Mouse (Mus musculus) MEL (cell line): ENCODE measurements around the gene Olfr493. TPM values are rescaled to one million over a fixed set of nuclear protein-coding genes. Genes with fewer than 3 reads are reported as not detected.

ENCODE experiments used
- DNase-seq: peaks from one replicate; pipeline ENCODE4 v3.0.0; 2011; ENCODE audit warnings: low read depth, low spot score
- H3K27ac ChIP-seq: 2 replicates; pipeline ENCODE4 v1.5.1; 2012; ENCODE audit warnings: low read depth, mild to moderate bottlenecking, control low read depth, low read length, moderate library complexity; ENCODE audit not compliant: control insufficient read depth
- H3K27me3 ChIP-seq, 2 experiments: fragments of 150-350 bp in 1 of 2; sonication (generic) in 1 of 2; 2 replicates each; pipeline ENCODE4 v1.6.1; 2012; ENCODE audit warnings: low read length in 2 of 2, mild to moderate bottlenecking in 2 of 2, improper control_type of control experiment in 1 of 2, moderate library complexity in 1 of 2; ENCODE audit not compliant: insufficient read depth in 2 of 2, control insufficient read depth in 1 of 2
- H3K36me3 ChIP-seq, 2 experiments: 2 replicates each; pipeline ENCODE4 v1.6.1; 2012 to 2014; ENCODE audit warnings: low read length in 2 of 2, improper control_type of control experiment in 1 of 2, inconsistent platforms in 1 of 2, mild to moderate bottlenecking in 1 of 2; ENCODE audit not compliant: insufficient read depth in 2 of 2, control insufficient read depth in 1 of 2
- H3K4me1 ChIP-seq, 2 experiments: fragments of 150-350 bp in 1 of 2; sonication (generic) in 1 of 2; 2 replicates each; pipeline ENCODE4 v1.6.1; 2012; ENCODE audit warnings: low read length in 2 of 2, improper control_type of control experiment in 1 of 2, mild to moderate bottlenecking in 1 of 2; ENCODE audit not compliant: insufficient read depth in 2 of 2, control insufficient read depth in 1 of 2
- H3K4me3 ChIP-seq, 2 experiments: fragments of 150-350 bp in 1 of 2; sonication (generic) in 1 of 2; 2 replicates each; pipeline ENCODE4 v1.5.1; 2012; ENCODE audit warnings: low read depth in 2 of 2, low read length in 2 of 2, mild to moderate bottlenecking in 2 of 2, moderate library complexity in 2 of 2, control low read depth in 1 of 2, improper control_type of control experiment in 1 of 2; ENCODE audit not compliant: control insufficient read depth in 1 of 2, insufficient read depth in 1 of 2
- H3K79me2 ChIP-seq: 2 replicates; pipeline ENCODE4 v1.6.1; 2012; ENCODE audit warnings: mild to moderate bottlenecking, low read length, moderate library complexity; ENCODE audit not compliant: control insufficient read depth, poor library complexity, insufficient read depth
- H3K9ac ChIP-seq: 2 replicates; pipeline ENCODE4 v1.6.1; 2012; ENCODE audit warnings: low read depth, mild to moderate bottlenecking, control low read depth, low read length, moderate library complexity; ENCODE audit not compliant: control insufficient read depth, poor library complexity, severe bottlenecking
- H3K9me3 ChIP-seq: fragments of 150-350 bp; sonication (generic); replicated peaks from 2 replicates; pipeline ENCODE4 v1.6.1; 2012; ENCODE audit warnings: mild to moderate bottlenecking, low read length, improper control_type of control experiment, moderate library complexity; ENCODE audit not compliant: insufficient read depth
- CHD1 ChIP-seq: IDR thresholded peaks from 2 replicates; pipeline ENCODE4 v1.6.1; 2012; ENCODE audit warnings: low read depth, mild to moderate bottlenecking, inconsistent platforms, low read length, improper control_type of control experiment
- CHD2 ChIP-seq: IDR thresholded peaks from 2 replicates; pipeline ENCODE4 v1.6.1; 2011; ENCODE audit warnings: low read length, improper control_type of control experiment
- CTCF ChIP-seq, 3 experiments: IDR thresholded peaks in 2 of 3; conservative IDR thresholded peaks in 1 of 3; 2 replicates each; pipeline ENCODE4 v1.5.1; 2011 to 2012; ENCODE audit warnings: low read length in 3 of 3, low read depth in 2 of 3, mild to moderate bottlenecking in 2 of 3, improper control_type of control experiment in 1 of 3, inconsistent platforms in 1 of 3, mixed read lengths in 1 of 3, moderate library complexity in 1 of 3; ENCODE audit not compliant: control insufficient read depth in 1 of 3, insufficient read depth in 1 of 3, poor library complexity in 1 of 3, severe bottlenecking in 1 of 3
- E2F4 ChIP-seq: IDR thresholded peaks from 2 replicates; pipeline ENCODE4 v1.6.1; 2011; ENCODE audit warnings: low read depth, low read length, improper control_type of control experiment, borderline replicate concordance
- ELF1 ChIP-seq: IDR thresholded peaks from 2 replicates; pipeline ENCODE4 v1.6.1; 2014; ENCODE audit warnings: low read depth, mild to moderate bottlenecking, inconsistent platforms, low read length, improper control_type of control experiment, moderate library complexity
- ETS1 ChIP-seq: IDR thresholded peaks from 2 replicates; pipeline ENCODE4 v1.6.1; 2012; ENCODE audit warnings: low read depth, mild to moderate bottlenecking, inconsistent platforms, low read length, improper control_type of control experiment, moderate library complexity
- GATA1 ChIP-seq: IDR thresholded peaks from 2 replicates; pipeline ENCODE4 v1.6.1; 2011; ENCODE audit warnings: low read depth, low read length, improper control_type of control experiment
- HCFC1 ChIP-seq: IDR thresholded peaks from 2 replicates; pipeline ENCODE4 v1.6.1; 2012; ENCODE audit warnings: low read depth, mild to moderate bottlenecking, inconsistent platforms, low read length, improper control_type of control experiment, moderate library complexity
- JUND ChIP-seq: IDR thresholded peaks from 2 replicates; pipeline ENCODE4 v1.6.1; 2011; ENCODE audit warnings: low read depth, mild to moderate bottlenecking, improper control_type of control experiment, low read length
- MAFK ChIP-seq: IDR thresholded peaks from 2 replicates; pipeline ENCODE4 v1.6.1; 2011; ENCODE audit warnings: low read depth, mild to moderate bottlenecking, low read length, improper control_type of control experiment, borderline replicate concordance
- MAX ChIP-seq: IDR thresholded peaks from 2 replicates; pipeline ENCODE4 v1.6.1; 2011; ENCODE audit warnings: low read length, improper control_type of control experiment
- MXI1 ChIP-seq: IDR thresholded peaks from 2 replicates; pipeline ENCODE4 v1.6.1; 2011; ENCODE audit warnings: mild to moderate bottlenecking, low read depth, low read length, improper control_type of control experiment
- MYC ChIP-seq: IDR thresholded peaks from 2 replicates; pipeline ENCODE4 v1.6.1; 2011; ENCODE audit warnings: low read depth, mild to moderate bottlenecking, low read length, improper control_type of control experiment, moderate library complexity
- POLR2A ChIP-seq, 2 experiments: IDR thresholded peaks; 2 replicates each; pipeline ENCODE4 v1.6.1; 2011 to 2012; ENCODE audit warnings: low read length in 2 of 2, mild to moderate bottlenecking in 2 of 2, control low read depth in 1 of 2, improper control_type of control experiment in 1 of 2, low read depth in 1 of 2, moderate library complexity in 1 of 2; ENCODE audit not compliant: control insufficient read depth in 1 of 2, insufficient read depth in 1 of 2, poor library complexity in 1 of 2
- POLR2AphosphoS2 ChIP-seq: IDR thresholded peaks from 2 replicates; pipeline ENCODE4 v1.6.1; 2011; ENCODE audit warnings: low read length, improper control_type of control experiment
- POLR2AphosphoS5 ChIP-seq: IDR thresholded peaks from 2 replicates; pipeline ENCODE4 v1.6.1; 2012; ENCODE audit warnings: low read depth, borderline replicate concordance, mild to moderate bottlenecking, inconsistent platforms, low read length, moderate library complexity, mixed read lengths
- RAD21 ChIP-seq: IDR thresholded peaks from 2 replicates; pipeline ENCODE4 v1.6.1; 2011; ENCODE audit warnings: mild to moderate bottlenecking, low read depth, low read length, improper control_type of control experiment
- RCOR1 ChIP-seq: IDR thresholded peaks from 2 replicates; pipeline ENCODE4 v1.6.1; 2012; ENCODE audit warnings: low read depth, mild to moderate bottlenecking, inconsistent platforms, low read length, improper control_type of control experiment
- SIN3A ChIP-seq: IDR thresholded peaks from 2 replicates; pipeline ENCODE4 v1.6.1; 2012; ENCODE audit warnings: low read length, improper control_type of control experiment, inconsistent platforms
- TBP ChIP-seq: IDR thresholded peaks from 2 replicates; pipeline ENCODE4 v1.8.0; 2011; ENCODE audit warnings: low read depth, low read length, improper control_type of control experiment
- TCF12 ChIP-seq: IDR thresholded peaks from 2 replicates; pipeline ENCODE4 v1.6.1; 2014; ENCODE audit warnings: low read depth, mild to moderate bottlenecking, inconsistent platforms, low read length, improper control_type of control experiment, moderate library complexity
- UBTF ChIP-seq: IDR thresholded peaks from 2 replicates; pipeline ENCODE4 v1.6.1; 2012; ENCODE audit warnings: low read depth, mild to moderate bottlenecking, inconsistent platforms, low read length, improper control_type of control experiment, moderate library complexity, borderline replicate concordance; ENCODE audit not compliant: insufficient read depth
- ZC3H11A ChIP-seq: IDR thresholded peaks from 2 replicates; pipeline ENCODE4 v1.6.1; 2012; ENCODE audit warnings: low read depth, mild to moderate bottlenecking, inconsistent platforms, low read length, improper control_type of control experiment
- ZMIZ1 ChIP-seq: IDR thresholded peaks from 2 replicates; pipeline ENCODE4 v1.6.1; 2012; ENCODE audit warnings: low read depth, mild to moderate bottlenecking, inconsistent platforms, low read length, improper control_type of control experiment, moderate library complexity
- ZNF384 ChIP-seq: IDR thresholded peaks from 2 replicates; pipeline ENCODE4 v1.6.1; 2012; ENCODE audit warnings: low read depth, mild to moderate bottlenecking, inconsistent platforms, low read length, improper control_type of control experiment
- polyA plus RNA-seq, 2 experiments: library from polyadenylated mRNA; stranded (reverse) in 1 of 2; unstranded in 1 of 2; fragments of >175 nt in 1 of 2; fragments of >200 nt in 1 of 2; gene quantifications; 2 replicates each; pipeline versions ENCODE4 v1.2.1 to v1.2.4; 2012; ENCODE audit warnings: low replicate concordance in 2 of 2, low read depth in 1 of 2; ENCODE audit not compliant: insufficient read length in 2 of 2, insufficient read depth in 1 of 2, missing spikeins in 1 of 2
- total RNA-seq: library from RNA; depleted of rRNA; stranded (reverse); fragments of 300-350 nt; gene quantifications from 2 replicates; pipeline ENCODE4 v1.2.3, GENCODE M21; 2012; rRNA removed

The Olfr493 gene
- total RNA-seq (not detected in 2 replicates), polyA plus RNA-seq (not detected)

DNA sequence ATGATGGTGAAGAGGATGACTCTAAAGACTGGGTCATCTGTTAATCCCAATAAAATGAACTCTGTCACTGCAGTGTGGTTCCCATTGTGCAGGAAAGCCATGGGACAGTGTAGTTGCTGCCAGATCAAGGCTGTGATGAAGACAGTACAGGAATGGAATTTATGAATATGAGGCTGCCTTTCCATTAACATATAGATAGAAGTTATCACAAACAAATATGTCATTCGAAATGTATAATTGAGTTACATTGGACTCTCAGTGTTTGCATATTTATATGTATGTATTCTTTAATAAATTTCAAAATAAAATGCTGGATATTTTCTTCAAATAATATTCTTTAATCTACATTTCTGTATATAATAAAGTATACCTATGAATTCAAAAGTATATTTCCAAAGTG, at the start of gene Olfr493:
Olfr493 (minus strand) TSS at position 101 of the 400 bp plus-strand sequence.
- no peak within 1 kb of the TSS for H3K4me3 ChIP-seq
- no peak for DNase-seq
- no peaks in the 10 kb centered on the region for H3K4me1 ChIP-seq
- no peaks in the 10 kb centered on the region for H3K36me3 ChIP-seq
- TF ChIP-seq ETS1 = no peak
- TF ChIP-seq TCF12 = no peak
- no peak for TF ChIP-seq ELF1
- no peak for TF ChIP-seq MYC
- no peak for TF ChIP-seq ZC3H11A
- no peak for TF ChIP-seq CHD2
- TF ChIP-seq GATA1 = no peak
- no peak for TF ChIP-seq MXI1
- TF ChIP-seq POLR2AphosphoS2 = no peak
- no peak for TF ChIP-seq MAFK
- TF ChIP-seq CHD1 = no peak
- TF ChIP-seq SIN3A = no peak
- TF ChIP-seq POLR2A (IDR thresholded peaks at IDR 0.05; ENCODE audit: control insufficient read depth in 1 of 2, insufficient read depth in 1 of 2, low read depth in 1 of 2, low read length in 2 of 2, poor library complexity in 1 of 2) = no peak
- no peak for TF ChIP-seq MAX
- TF ChIP-seq ZMIZ1 = no peak
- TF ChIP-seq TBP = no peak
- no peak for TF ChIP-seq ZNF384
- no peak for TF ChIP-seq UBTF
- TF ChIP-seq POLR2AphosphoS5 = no peak
- no peak for TF ChIP-seq CTCF (IDR thresholded peaks at IDR 0.05 in 2 of 3, conservative IDR thresholded peaks at IDR 0.05 in 1 of 3; ENCODE audit: control insufficient read depth in 1 of 3, insufficient read depth in 1 of 3, low read depth in 2 of 3, low read length in 3 of 3, poor library complexity in 1 of 3, severe bottlenecking in 1 of 3)
- no peak within 1 kb of the TSS for H3K27ac ChIP-seq
- no peaks in the 10 kb centered on the region for H3K79me2 ChIP-seq
- H3K27me3 ChIP-seq = no peaks in the 10 kb centered on the region
- H3K9me3 ChIP-seq = no peaks in the 10 kb centered on the region
- H3K9ac ChIP-seq = no peak within 1 kb of the TSS

DNA sequence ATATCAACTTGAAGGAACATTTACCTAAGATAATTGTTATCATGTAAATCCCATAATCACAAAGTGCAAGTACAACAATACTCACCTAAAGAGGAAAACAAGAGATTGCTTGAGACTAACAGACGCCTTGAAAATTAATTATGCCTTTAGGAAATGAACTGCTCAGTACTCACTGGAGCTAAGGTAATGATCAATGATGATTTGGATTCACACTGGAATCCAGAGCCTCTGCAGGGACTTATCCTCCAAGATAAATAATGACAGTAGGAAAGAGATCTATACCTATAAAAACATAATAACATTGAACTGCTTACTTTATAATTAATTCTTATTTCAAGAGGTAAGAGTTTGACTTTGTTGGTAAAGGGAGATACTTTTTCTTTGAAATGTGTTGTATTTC, 46.1 kb upstream of the Olfr493 start, which contains the start of gene Olfr495:
Olfr495 (plus strand) TSS at position 301 of the 400 bp plus-strand sequence.
- TF ChIP-seq UBTF (no peak), ZMIZ1 (no peak), RCOR1 (no peak), MYC (no peak), POLR2AphosphoS5 (no peak), RAD21 (no peak), JUND (no peak), HCFC1 (no peak), ETS1 (no peak), MXI1 (no peak), E2F4 (no peak)
- TF ChIP-seq, all 39 proteins: peak for 0
- H3K9me3 ChIP-seq = no peaks in the 10 kb centered on the region
- no peak within 1 kb of the TSS for H3K4me3 ChIP-seq
- H3K27me3 ChIP-seq = no peaks in the 10 kb centered on the region
- H3K27ac ChIP-seq = no peak within 1 kb of the TSS
- no peaks in the 10 kb centered on the region for H3K79me2 ChIP-seq
- no peak for DNase-seq
- H3K36me3 ChIP-seq = no peaks in the 10 kb centered on the region
- H3K4me1 ChIP-seq = no peaks in the 10 kb centered on the region
- H3K9ac ChIP-seq = no peak within 1 kb of the TSS
